Mouse (Mus musculus) bone marrow, adult 2 months (tissue): ENCODE measurements around the gene Padi4.

ENCODE experiments used
- CTCF ChIP-seq: fragments of 200-500 bp; IDR thresholded peaks from 2 replicates; pipeline ENCODE4 v1.5.1; 2011; ENCODE audit warnings: low read length, control low read depth; ENCODE audit not compliant: control insufficient read depth, insufficient read depth
- POLR2A ChIP-seq: fragments of 200-500 bp; IDR thresholded peaks from 2 replicates; pipeline ENCODE4 v1.6.1; 2011; ENCODE audit warnings: low read depth, mild to moderate bottlenecking, control low read depth, low read length, borderline replicate concordance; ENCODE audit not compliant: control insufficient read depth

- no peak for TF ChIP-seq POLR2A
- no peak for TF ChIP-seq CTCF
Measured at GRCm38 (mm10) chr4:140703636-140704035, 70.4 kb downstream of the Padi4 start.
